ENCODE assay signal across 9 mouse cellular contexts in the genomic region with DNA sequence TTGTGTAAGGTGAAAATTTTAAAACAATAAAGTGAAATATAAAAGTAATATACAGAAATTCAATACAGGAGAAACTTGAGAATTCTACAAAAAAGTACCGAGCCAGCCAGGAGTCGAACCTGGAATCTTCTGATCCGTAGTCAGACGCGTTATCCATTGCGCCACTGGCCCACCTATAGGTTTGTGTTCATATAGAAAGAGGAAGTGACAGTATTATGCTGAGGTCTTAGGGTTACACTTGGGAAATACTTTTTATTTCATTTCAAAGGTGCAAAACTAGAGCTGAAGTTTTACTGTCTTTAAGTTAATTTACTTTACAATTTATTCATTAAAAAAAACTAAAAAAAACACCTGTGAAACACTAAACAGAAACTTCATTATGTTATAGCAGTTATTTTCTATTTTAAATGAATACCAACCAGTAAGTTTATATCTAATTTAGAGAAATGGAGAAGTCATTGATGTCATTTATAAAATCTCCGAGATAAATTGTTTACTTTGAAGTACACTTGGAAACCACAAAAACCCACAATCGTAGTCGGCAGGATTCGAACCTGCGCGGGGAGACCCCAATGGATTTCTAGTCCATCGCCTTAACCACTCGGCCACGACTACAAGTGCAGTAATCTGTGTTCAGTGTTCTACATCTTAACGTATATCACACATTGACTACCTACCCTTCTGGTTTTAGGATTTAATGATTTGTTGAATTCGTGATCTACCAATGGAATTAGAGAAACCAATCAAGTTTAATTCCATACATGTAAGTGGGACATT. TPM values are rescaled to one million over a fixed set of nuclear protein-coding genes. Genes with fewer than 3 reads are reported as not detected.
DNase-seq lines count a peak whose midpoint lies in the region; ATAC-seq lines count a peak whose summit lies in the region.
"Had no signal": no experiment of that assay in that cellular context is flagged by ENCODE, and none has a peak within 500 bp of the region (broad histone marks: within the 10 kb centered on the region; RNA-seq: fewer than 3 reads in every experiment).

No protein-coding gene starts in this region.

- peaks cover 1% of the 10 kb centered on the region for H3K27me3 ChIP-seq in erythroblast, embryonic 14.5 days (ENCODE audit: control insufficient read depth)
- peaks cover 36% of the 10 kb centered on the region for H3K27me3 ChIP-seq in hindbrain, embryonic 14.5 days (ENCODE audit: control insufficient read depth, insufficient read depth, low read length)
- peaks cover 15% of the 10 kb centered on the region; the same call in 1 of the 2 replicates for H3K27me3 ChIP-seq in midbrain, embryonic 15.5 days (replicated peaks)
- H3K27me3 ChIP-seq in stomach, embryonic 16.5 days (ENCODE audit: control insufficient read depth, insufficient read depth, low read length) = no peaks in the 10 kb centered on the region

- DNase-seq in cerebellum, adult 9-10 months = peak; percentile 41
- no peak for DNase-seq in cerebellum, adult 11 months
- peak; percentile 92 for DNase-seq in ZHBTc4 (ENCODE audit: low read depth, low spot score)
- peak; percentile 81 for DNase-seq in hindbrain, embryonic 14.5 days (ENCODE audit: low spot score)
- peak; percentile 82 to 92 for DNase-seq in left cerebral cortex, postnatal 25 days (ENCODE audit: low spot score in 2 of 2)

- no peak overlapping the region for H3K27ac ChIP-seq in hindbrain, embryonic 14.5 days
- H3K27ac ChIP-seq in midbrain, embryonic 15.5 days = no peak overlapping the region
- no peak overlapping the region for H3K27ac ChIP-seq in stomach, embryonic 16.5 days (ENCODE audit: low read length)
- H3K27ac ChIP-seq: macrophage had no signal

- H3K9me3 ChIP-seq in erythroblast, embryonic 14.5 days (ENCODE audit: control insufficient read depth, low read length) = no peaks in the 10 kb centered on the region
- H3K9me3 ChIP-seq in hindbrain, embryonic 14.5 days (ENCODE audit: control insufficient read depth, low read length) = no peaks in the 10 kb centered on the region
- no peaks in the 10 kb centered on the region for H3K9me3 ChIP-seq in midbrain, embryonic 15.5 days
- no peaks in the 10 kb centered on the region for H3K9me3 ChIP-seq in stomach, embryonic 16.5 days (replicated peaks; ENCODE audit: control insufficient read depth, low read length)

- H3K4me2 ChIP-seq in hindbrain, embryonic 14.5 days (replicated peaks) = peak overlapping the region; percentile 11; the same call in 1 of the 2 replicates
- H3K4me2 ChIP-seq in midbrain, embryonic 15.5 days = no peak overlapping the region
- H3K4me2 ChIP-seq in stomach, embryonic 16.5 days (ENCODE audit: low read depth, low read length) = peak overlapping the region; percentile 24; the same call in 1 of the 2 replicates

- intact Hi-C loops in left cerebral cortex, postnatal 25 days (cut with DNase I) = loop anchor here (5.0 kb wide), 2 partner anchors 33 to 203 kb away; a partner anchor contains a TSS

- H3K4me3 ChIP-seq in erythroblast, embryonic 14.5 days (replicated peaks) = peak overlapping the region; percentile 66
- H3K4me3 ChIP-seq in hindbrain, embryonic 14.5 days (replicated peaks; ENCODE audit: low read length) = no peak overlapping the region
- H3K4me3 ChIP-seq in midbrain, embryonic 15.5 days = no peak overlapping the region
- peak overlapping the region; percentile 13; the same call in 1 of the 2 replicates for H3K4me3 ChIP-seq in stomach, embryonic 16.5 days (replicated peaks; ENCODE audit: low read length)

- peaks cover 71% of the 10 kb centered on the region for H3K4me1 ChIP-seq in erythroblast, embryonic 14.5 days (ENCODE audit: control insufficient read depth)
- H3K4me1 ChIP-seq in hindbrain, embryonic 14.5 days (replicated peaks; ENCODE audit: control insufficient read depth, insufficient read depth, low read length) = 0 out of 2 replicates have a peak, but pooled peaks cover 6% of the 10 kb centered on the region
- H3K4me1 ChIP-seq in midbrain, embryonic 15.5 days = peaks cover 5% of the 10 kb centered on the region
- H3K4me1 ChIP-seq in stomach, embryonic 16.5 days (ENCODE audit: control insufficient read depth, insufficient read depth, low read length) = no peaks in the 10 kb centered on the region; the same call in 1 of the 2 replicates

- H3K9ac ChIP-seq in hindbrain, embryonic 14.5 days = no peak overlapping the region
- no peak overlapping the region for H3K9ac ChIP-seq in midbrain, embryonic 15.5 days
- H3K9ac ChIP-seq in stomach, embryonic 16.5 days (ENCODE audit: low read length) = no peak overlapping the region

- 0 out of 2 replicates have a peak, but pooled peaks have one; percentile 57 for ATAC-seq in hindbrain, embryonic 14.5 days (ENCODE audit: low FRiP score)
- ATAC-seq in midbrain, embryonic 15.5 days (replicated peaks) = peak; percentile 57
- peak; percentile 73 for ATAC-seq in stomach, embryonic 16.5 days (ENCODE audit: insufficient read depth, low FRiP score)

- H3K36me3 ChIP-seq in erythroblast, embryonic 14.5 days (ENCODE audit: control insufficient read depth) = no peaks in the 10 kb centered on the region
- no peaks in the 10 kb centered on the region for H3K36me3 ChIP-seq in hindbrain, embryonic 14.5 days (replicated peaks; ENCODE audit: control insufficient read depth, insufficient read depth)
- H3K36me3 ChIP-seq in midbrain, embryonic 15.5 days (replicated peaks) = no peaks in the 10 kb centered on the region
- no peaks in the 10 kb centered on the region for H3K36me3 ChIP-seq in stomach, embryonic 16.5 days (ENCODE audit: control insufficient read depth, insufficient read depth, low read length)

- under 1% methylated on average over 17 of the region's 17 CpGs for WGBS in hindbrain, embryonic 14.5 days
- WGBS in midbrain, embryonic 15.5 days = 2% methylated on average over 17 of the region's 17 CpGs
- 6% methylated on average over 17 of the region's 17 CpGs for WGBS in stomach, embryonic 16.5 days

RNA-seq across cellular contexts. Expression of a gene that starts 12.0 kb away (rescaled TPM):
- not detected in 2 replicates for polyA plus RNA-seq in erythroblast, embryonic 14.5 days (2012)
- polyA plus RNA-seq in hindbrain, embryonic 14.5 days (2014; fragmentation: Nextera tagmentation; extraction: Ambion mirVana) = 0.21 TPM in 1 of 2 replicates, not detected in the other
- 1 to 10 TPM; 1.1 to 1.3 TPM for total RNA-seq in left cerebral cortex, postnatal 25 days (2021)
- not detected in 2 replicates for polyA plus RNA-seq in midbrain, embryonic 15.5 days (2015; fragmentation: Nextera tagmentation; extraction: Ambion mirVana)
- 0.14 and 0.28 TPM in 2 replicates for polyA plus RNA-seq in stomach, embryonic 16.5 days (2015; fragmentation: Nextera tagmentation; extraction: Ambion mirVana)
- polyA plus RNA-seq: macrophage had no signal

RNA-seq across cellular contexts. Expression of a gene that starts 30.2 kb away (rescaled TPM):
- polyA plus RNA-seq in erythroblast, embryonic 14.5 days (2012) = 10.1 and 19.7 TPM in 2 replicates
- polyA plus RNA-seq in hindbrain, embryonic 14.5 days (2014; fragmentation: Nextera tagmentation; extraction: Ambion mirVana) = 3.2 and 3.3 TPM in 2 replicates
- 100 to 1,000 TPM; 300 to 349 TPM for total RNA-seq in left cerebral cortex, postnatal 25 days (2021)
- polyA plus RNA-seq in midbrain, embryonic 15.5 days (2015; fragmentation: Nextera tagmentation; extraction: Ambion mirVana) = 3.3 and 5.1 TPM in 2 replicates
- polyA plus RNA-seq in stomach, embryonic 16.5 days (2015; fragmentation: Nextera tagmentation; extraction: Ambion mirVana) = 5.7 and 6.3 TPM in 2 replicates

RNA-seq across cellular contexts. Expression of a gene that starts 33.1 kb away (rescaled TPM):
- polyA plus RNA-seq in erythroblast, embryonic 14.5 days (2012) = 52.5 and 62.7 TPM in 2 replicates
- polyA plus RNA-seq in hindbrain, embryonic 14.5 days (2014; fragmentation: Nextera tagmentation; extraction: Ambion mirVana) = 0.81 and 3.3 TPM in 2 replicates
- total RNA-seq in left cerebral cortex, postnatal 25 days (2021) = 1 to 10 TPM; 1.6 to 3.9 TPM
- 0.69 TPM in 1 of 2 replicates, not detected in the other for polyA plus RNA-seq in midbrain, embryonic 15.5 days (2015; fragmentation: Nextera tagmentation; extraction: Ambion mirVana)
- 0.74 and 3.1 TPM in 2 replicates for polyA plus RNA-seq in stomach, embryonic 16.5 days (2015; fragmentation: Nextera tagmentation; extraction: Ambion mirVana)
- polyA plus RNA-seq: macrophage had no signal

RNA-seq across cellular contexts. Expression of a gene that starts 34.6 kb away (rescaled TPM):
- 8.8 and 11.7 TPM in 2 replicates for polyA plus RNA-seq in erythroblast, embryonic 14.5 days (2012)
- 1.2 TPM in 1 of 2 replicates, not detected in the other for polyA plus RNA-seq in hindbrain, embryonic 14.5 days (2014; fragmentation: Nextera tagmentation; extraction: Ambion mirVana)
- total RNA-seq in left cerebral cortex, postnatal 25 days (2021) = 1 to 10 TPM; 3.1 to 4.6 TPM
- polyA plus RNA-seq in midbrain, embryonic 15.5 days (2015; fragmentation: Nextera tagmentation; extraction: Ambion mirVana) = 2.2 TPM in 1 of 2 replicates, not detected in the other
- polyA plus RNA-seq in stomach, embryonic 16.5 days (2015; fragmentation: Nextera tagmentation; extraction: Ambion mirVana) = 4.7 and 6.1 TPM in 2 replicates
- polyA plus RNA-seq: macrophage had no signal

RNA-seq across cellular contexts. Expression of a gene that starts 34.9 kb away (rescaled TPM):
- polyA plus RNA-seq in erythroblast, embryonic 14.5 days (2012) = 0.15 and 0.16 TPM in 2 replicates
- polyA plus RNA-seq in hindbrain, embryonic 14.5 days (2014; fragmentation: Nextera tagmentation; extraction: Ambion mirVana) = 0.05 TPM in 1 of 2 replicates, not detected in the other
- not detected for total RNA-seq in left cerebral cortex, postnatal 25 days (2021)
- polyA plus RNA-seq in midbrain, embryonic 15.5 days (2015; fragmentation: Nextera tagmentation; extraction: Ambion mirVana) = 0.09 and 0.25 TPM in 2 replicates
- polyA plus RNA-seq in stomach, embryonic 16.5 days (2015; fragmentation: Nextera tagmentation; extraction: Ambion mirVana) = 0.21 and 0.22 TPM in 2 replicates
- polyA plus RNA-seq: macrophage had no signal

Comparison
In these comparisons a context has a peak if more than half of its experiments do, and no peak if none do; other contexts are left out.
1. H3K4me3 ChIP-seq: peak in erythroblast, embryonic 14.5 days (single experiment) and stomach, embryonic 16.5 days (single experiment); none in hindbrain, embryonic 14.5 days (single experiment) and midbrain, embryonic 15.5 days (single experiment).
2. RNA of a gene that starts 33.1 kb away (polyA plus RNA-seq): 52.5 to 62.7 TPM in erythroblast, embryonic 14.5 days; 0.81 to 3.3 TPM in hindbrain, embryonic 14.5 days, 0.74 to 3.1 TPM in stomach, embryonic 16.5 days and 0.69 TPM in midbrain, embryonic 15.5 days; every median in the first group is over 10 times any median in the second.
3. Peak in every context shown above with its lines, with median percentiles within 50 percentile points of each other: ATAC-seq.